Mouse (Mus musculus) frontal cortex, postnatal 14 days (tissue): ENCODE data around the gene Cdc37.

ENCODE experiments used
- DNase-seq, 2 experiments: peaks; one replicate each; pipeline ENCODE4 v3.0.0; 2022; ENCODE audit warnings: low spot score in 2 of 2

The Cdc37 gene

GRCm38 (mm10) chr9:21135941-21136381, 13.8 kb downstream of the Cdc37 start:
- no peak for DNase-seq

DNA sequence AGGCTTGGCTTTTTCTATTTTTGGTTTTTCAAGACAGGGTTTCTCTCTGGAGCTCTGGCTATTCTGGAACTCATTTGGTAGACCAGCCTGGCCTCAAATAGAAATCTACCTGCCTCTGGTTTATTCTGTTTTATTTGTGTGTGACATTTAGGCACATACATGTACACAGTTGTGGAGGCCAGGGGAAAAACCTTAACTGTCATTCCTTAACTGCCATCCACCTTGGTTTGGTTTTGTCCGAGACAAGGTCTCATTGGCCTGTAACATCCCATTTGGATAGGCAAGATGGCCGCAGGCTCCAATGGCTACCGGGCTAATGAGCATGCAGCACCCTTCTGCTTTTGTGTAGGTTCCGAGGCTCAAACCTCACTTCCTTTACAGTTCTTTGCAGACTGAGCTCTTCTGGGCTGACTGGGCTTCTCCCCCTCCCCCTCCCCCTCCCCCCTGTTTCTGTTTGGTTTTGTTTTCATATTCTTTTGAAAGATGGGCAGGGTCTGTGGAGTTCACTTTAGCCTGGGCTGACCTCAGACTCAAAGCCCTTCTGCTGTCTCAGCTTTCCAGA, 14.4 kb downstream of the Cdc37 start:
- DNase-seq, result no peak

GRCm38 (mm10) chr9:21134595-21135328, 15.0 kb downstream of the Cdc37 start:
- no peak for DNase-seq

DNA sequence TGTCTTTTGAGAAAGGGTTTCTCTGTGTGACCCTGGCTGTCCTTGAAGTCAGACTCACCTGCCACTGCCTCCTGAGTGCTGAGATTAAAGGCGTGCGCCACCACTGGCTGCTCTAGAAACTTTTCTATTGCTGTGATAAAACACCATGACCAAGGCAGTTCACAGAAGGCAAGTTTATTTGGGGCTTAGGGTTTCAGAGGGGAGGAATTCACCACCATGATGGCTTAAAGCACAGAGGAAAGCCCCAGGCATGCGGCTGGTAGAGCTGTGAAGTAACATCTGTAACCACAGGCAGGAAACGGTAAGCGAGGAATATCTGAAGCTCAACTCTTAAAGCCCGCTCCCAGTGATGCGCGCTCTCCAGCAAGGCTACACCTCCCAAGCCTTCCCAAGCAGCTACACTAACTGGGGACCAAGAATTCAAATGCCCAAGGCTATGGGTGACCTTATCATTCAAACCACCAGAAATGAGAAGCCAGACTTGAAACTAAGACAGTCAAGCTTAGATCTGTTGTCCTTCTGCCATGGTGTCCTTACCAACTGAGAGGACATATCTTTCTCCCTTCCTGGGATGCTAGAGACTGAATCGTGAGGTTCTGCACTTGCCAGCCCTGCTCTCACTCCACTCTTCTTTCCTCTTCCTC, 16.6 kb downstream of the Cdc37 start:
- no peak for DNase-seq

GRCm38 (mm10) chr9:21132102-21132775, 17.5 kb downstream of the Cdc37 start:
- no peak for DNase-seq

- DNase-seq, result peak; percentile 87 to 92
Observed at GRCm38 (mm10) chr9:21131059-21131956, 18.5 kb downstream of the Cdc37 start, which contains the start of gene Tyk2. Tyk2 (minus strand) TSS chr9:21131243.

GRCm38 (mm10) chr9:21126259-21126627, 23.5 kb downstream of the Cdc37 start:
- DNase-seq, result no peak

DNA sequence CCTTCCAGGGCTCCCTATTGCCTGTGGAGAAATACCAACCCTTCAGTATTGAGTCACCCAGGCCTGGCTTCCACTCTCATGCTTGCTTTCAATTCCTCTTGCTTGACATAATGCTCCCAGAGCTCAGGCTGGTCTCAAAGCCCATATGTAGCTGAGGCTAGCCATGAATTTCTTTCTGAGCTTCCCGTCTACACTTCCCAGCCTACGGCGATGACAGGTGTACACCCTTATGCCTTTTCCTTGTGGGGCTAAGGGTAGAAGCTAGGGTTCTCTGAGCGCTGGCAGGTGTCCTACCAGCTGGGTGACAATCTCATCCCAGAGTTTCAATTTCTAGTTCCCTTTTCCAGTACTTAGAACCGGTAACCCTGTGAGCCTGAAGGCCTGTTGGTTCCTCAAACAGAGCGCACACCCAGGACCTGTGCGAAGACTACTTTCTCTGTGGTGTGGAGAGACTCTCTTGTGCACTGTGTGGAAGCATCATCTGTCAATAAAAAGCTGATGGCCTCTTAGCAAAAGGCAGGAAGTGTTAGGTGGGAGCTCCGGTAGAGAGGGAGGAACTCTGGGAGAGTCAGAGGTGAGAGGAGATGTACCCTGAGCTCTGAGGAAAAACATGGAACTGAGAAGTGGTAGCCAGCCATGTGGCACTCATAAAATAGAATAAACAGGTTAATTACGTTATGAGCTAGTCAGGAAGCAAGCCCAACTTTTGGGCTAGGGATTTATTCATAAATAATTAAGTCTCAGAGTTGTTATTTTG, 24.1 kb downstream of the Cdc37 start:
- DNase-seq, result no peak

DNA sequence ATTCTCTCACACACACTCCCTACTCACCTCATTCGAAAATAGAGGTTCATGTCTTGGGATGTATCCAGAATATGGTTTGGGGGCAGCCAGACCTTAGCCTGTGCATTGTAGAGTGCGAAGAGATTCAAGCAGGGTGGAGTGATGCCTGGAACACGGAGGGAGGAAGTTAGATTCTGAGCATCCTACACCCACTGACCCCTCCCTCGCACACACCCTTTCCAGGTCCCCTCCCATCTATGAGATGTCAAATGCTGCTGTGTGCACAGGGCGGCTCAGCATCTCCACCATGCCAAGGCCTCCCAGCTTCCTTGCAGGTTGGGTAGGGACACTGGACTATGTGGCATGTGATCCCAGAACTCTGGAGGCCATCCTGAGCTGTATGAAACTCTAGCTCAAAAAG, 24.9 kb downstream of the Cdc37 start:
- no peak for DNase-seq

DNA sequence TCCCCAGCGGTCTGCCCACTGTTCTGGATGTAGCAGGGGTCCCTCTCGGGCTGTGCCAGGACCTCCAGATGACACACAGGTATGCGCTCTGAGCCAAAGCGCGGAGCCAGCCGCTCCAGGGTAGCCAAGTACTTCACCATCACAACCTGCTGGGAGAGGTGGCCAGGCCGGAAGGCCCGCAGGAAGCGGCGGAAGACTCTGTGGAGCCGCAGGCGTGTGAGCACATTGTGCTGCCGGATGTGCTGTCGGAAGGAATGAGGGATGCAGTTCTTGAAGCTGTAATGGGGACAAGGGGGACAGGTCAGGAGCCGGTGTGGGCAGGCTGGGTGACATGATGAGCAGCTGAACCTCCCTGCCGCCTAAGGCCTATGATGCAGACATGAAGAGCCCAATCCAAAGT, 28.3 kb downstream of the Cdc37 start:
- no peak for DNase-seq

DNA sequence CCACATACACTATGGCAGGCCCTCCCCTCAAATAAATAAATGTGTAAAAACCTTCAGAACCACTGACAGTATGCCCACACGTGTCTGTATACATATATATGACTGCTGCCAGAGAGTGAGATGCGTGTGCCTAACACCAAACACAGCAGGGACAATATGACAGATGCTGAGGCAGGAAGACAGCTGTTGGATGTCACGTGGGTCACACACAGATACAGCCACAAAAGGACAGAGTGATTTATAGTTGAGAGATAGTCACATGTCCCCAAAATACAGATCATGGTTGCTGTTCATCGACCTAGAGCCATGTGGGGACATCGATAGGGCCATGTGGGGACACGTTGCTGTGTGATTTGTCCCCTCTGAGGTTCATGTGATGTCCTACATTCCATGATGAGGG, 32.7 kb downstream of the Cdc37 start:
- no peak for DNase-seq

DNA sequence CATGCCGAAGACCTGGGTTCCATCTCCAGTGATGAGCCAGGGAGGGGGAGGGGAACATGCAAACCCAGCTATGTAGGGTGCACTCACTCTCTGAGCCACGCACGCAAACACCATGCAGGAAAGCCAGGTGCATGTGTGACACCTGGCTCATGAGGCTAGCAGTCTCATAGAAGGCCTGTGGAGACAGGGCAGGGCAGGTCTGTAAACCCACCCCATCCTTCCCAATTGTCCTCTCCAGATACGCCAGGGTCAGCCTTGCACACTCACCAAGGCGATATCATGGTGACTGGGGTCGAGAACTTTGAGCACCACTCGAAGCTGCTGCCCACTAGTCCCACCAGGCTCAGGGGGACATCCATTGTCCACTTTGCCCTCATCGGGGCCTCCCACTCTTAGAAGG, 34.7 kb downstream of the Cdc37 start:
- no peak for DNase-seq

GRCm38 (mm10) chr9:21114190-21114589, 35.6 kb downstream of the Cdc37 start:
- DNase-seq, result no peak

DNA sequence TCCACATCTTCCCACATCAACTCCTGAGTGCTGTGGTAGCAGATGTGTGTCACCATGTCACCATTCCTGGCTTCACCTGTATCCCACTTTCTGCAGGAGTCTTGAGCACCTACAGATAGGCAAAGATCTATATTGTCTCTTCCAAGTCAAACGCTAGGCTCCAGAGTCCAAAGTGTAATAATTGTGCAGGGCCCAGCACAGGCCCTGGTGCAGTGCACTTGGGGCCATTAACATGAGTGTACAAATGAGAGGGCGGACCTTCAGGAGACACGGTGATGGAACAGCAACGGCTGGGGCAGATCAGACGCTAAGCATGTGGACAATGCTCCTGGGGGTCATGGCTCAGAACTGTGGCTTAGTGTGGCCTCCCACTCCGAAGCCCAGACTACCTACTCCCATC, 36.0 kb downstream of the Cdc37 start:
- DNase-seq, result no peak

DNA sequence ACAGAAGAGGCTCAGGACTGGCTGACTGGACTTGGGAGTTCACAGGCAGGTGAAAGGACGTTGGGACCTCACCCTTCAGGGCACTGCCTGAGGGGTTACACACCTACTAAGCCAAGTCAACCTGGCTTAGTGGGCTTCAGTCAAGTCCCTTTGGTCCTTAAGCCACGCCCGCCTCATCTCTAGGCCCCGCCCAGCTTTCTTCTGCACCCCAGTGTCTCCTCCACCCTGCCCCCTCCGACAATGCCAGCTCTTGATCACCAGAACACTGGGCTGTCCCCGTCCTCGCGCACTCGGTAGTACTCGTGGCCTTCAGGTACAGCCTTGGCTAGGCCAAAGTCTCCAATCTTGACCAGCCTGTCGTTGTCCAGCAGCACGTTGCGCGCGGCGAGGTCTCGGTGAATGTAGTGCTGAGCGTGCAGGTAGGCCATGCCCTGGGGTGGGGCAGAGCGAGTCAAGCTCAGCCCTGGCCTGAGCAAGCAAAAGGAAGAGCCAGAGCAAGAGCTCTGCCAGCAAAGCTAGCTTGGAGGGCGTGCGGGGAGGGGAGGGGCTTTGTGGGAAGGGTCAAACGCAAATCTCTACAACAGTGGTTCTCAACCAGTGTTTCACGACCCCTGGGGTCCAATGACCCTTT, 42.1 kb downstream of the Cdc37 start:
- no peak for DNase-seq

DNA sequence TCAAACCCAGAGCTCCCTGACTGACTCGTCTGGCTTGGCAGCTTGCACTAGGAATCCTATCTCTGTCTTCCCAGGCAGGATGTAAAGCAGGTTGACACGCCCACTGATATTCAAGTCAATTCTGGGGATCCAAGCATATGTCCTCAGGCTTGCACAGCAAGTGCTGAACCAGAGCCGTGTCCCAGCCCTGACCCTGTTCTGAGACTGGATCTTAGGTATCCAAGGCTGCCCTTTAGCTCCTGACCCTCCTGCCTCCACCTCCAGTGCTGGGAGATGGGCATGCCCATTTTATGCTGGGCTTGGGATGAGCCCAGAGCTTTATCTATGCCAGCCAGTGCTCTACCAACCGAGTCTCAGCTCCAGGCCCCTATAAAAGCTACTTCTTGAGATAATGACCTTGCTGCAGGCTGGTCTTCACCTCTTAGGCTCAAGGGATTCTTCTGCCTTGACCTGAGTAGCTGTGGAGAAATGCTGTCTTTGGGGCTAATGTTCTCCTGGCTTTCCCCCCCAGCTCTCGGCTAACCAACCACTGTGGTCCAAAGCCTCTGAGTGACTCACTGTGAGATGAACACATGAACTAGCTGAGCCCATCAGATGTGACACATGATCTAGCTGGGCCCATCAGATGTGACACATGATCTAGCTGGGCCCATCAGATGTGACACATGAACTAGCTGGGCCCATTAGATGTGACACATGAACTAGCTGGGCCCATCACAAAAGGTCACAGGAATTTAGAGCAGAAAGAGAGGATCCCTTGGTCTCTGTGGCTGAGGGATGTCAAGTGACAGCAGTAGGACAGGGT, 43.8 kb downstream of the Cdc37 start:
- no peak for DNase-seq

- no peak for DNase-seq
Observed at GRCm38 (mm10) chr9:21104814-21105213, 45.0 kb downstream of the Cdc37 start.

DNA sequence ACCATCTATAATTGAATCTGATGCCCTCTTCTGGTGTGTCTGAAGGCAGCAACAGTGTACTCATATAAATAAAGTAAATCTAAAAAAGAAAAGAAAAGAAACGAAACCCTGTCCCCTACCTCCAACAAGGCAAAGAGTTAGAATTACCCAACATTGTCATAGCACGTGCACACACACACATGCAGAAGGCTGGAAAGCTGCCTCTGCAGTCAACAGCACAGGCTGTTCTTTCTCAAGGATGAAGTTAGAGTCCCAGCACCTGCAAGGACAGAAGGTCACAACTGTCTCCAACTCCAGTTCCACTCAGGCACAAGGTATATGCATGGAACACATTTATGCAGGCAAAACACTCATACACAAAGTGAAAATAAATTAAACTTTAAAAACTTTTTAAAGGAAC, 47.7 kb downstream of the Cdc37 start:
- no peak for DNase-seq

DNA sequence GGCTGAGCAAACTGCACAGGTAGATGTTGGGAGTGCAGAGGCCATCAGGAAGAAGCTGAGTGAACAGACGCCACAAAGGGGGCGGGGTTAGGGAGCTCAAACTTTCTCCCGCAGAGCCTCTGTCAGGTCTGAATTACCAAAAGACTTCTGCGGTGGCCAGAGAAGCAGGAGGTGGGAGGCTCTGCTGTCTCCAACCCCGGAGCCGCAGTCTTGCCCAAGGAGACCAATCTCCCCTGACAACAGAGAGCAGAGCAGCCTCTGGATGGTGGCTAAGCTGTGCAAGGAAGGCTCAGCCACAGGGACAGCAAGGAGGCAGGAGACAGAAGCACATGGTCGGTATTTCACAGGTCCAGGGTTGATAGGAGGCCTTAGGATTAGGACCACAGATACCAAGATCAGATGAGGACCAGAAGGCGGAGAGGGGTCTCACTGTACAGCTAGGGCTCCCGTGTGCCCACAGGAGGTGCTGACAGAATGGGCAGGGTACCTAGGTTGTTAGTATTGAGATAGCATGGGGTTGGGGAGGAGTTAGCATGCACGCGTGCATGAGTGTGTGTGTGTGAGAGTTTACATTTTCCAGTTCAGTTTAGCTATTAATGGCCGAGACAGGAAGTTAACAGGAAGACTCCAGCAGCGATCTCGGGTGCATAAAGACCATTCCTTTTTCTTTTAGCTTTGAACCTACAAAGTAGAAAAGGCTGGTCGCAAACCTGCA, 49.2 kb downstream of the Cdc37 start:
- DNase-seq, result no peak
